In genomic region chr14:33588951-33589350, GRCm38 (mm10) we compare ENCODE assay signal across 9 mouse cellular contexts. TPM values are rescaled to one million over a fixed set of nuclear protein-coding genes. Genes with fewer than 3 reads are reported as not detected.
DNase-seq lines count a peak whose midpoint lies in the region; ATAC-seq and TF ChIP-seq lines count a peak whose summit lies in the region.
"Had no signal": no experiment of that assay in that cellular context is flagged by ENCODE, and none has a peak within 500 bp of the region (broad histone marks: within the 10 kb centered on the region; RNA-seq: fewer than 3 reads in every experiment).

Gene Ptpn20 (plus strand): TSS chr14:33589207.

- DNase-seq in forebrain, embryonic 11.5 days (ENCODE audit: low spot score), result peak; percentile 49
- peak; percentile 10 for DNase-seq in lung, embryonic 14.5 days
- DNase-seq in lung, adult 18-20 months, result no peak
- DNase-seq in embryo, embryonic 10 days (ENCODE audit: low spot score), result peak; percentile 27
- DNase-seq in splenic B cell, adult 2 months (ENCODE audit: low read depth, low spot score), result peak; percentile 1
- DNase-seq in frontal cortex, adult 2 months (ENCODE audit: extremely low spot score in 1 of 2, low spot score in 1 of 2), result no peak
- no peak for DNase-seq in cerebellum, adult 11 months

- H3K27me3 ChIP-seq in forebrain, embryonic 11.5 days (ENCODE audit: control insufficient read depth, insufficient read depth, low read length), result no peaks in the 10 kb centered on the region
- H3K27me3 ChIP-seq in forebrain, embryonic 16.5 days (replicated peaks; ENCODE audit: control insufficient read depth, insufficient read depth, low read length), result no peaks in the 10 kb centered on the region
- H3K27me3 ChIP-seq in lung, embryonic 14.5 days (ENCODE audit: insufficient read depth, low read length), result no peaks in the 10 kb centered on the region
- no peaks in the 10 kb centered on the region for H3K27me3 ChIP-seq in splenic B cell, adult 2 months (ENCODE audit: control insufficient read depth, insufficient read depth, low read length, poor library complexity, severe bottlenecking)
- H3K27me3 ChIP-seq: neural tube, embryonic 15.5 days had no signal

- no peak within 1 kb of the TSS for H3K4me3 ChIP-seq in forebrain, embryonic 11.5 days (ENCODE audit: low read depth, low read length)
- no peak within 1 kb of the TSS for H3K4me3 ChIP-seq in forebrain, embryonic 16.5 days (replicated peaks; ENCODE audit: low read length)
- no peak within 1 kb of the TSS for H3K4me3 ChIP-seq in lung, embryonic 14.5 days (ENCODE audit: low read depth, low read length)
- H3K4me3 ChIP-seq: neural tube, embryonic 15.5 days had no signal

- no peak within 1 kb of the TSS for H3K27ac ChIP-seq in forebrain, embryonic 11.5 days (ENCODE audit: low read depth, low read length)
- no peak within 1 kb of the TSS for H3K27ac ChIP-seq in forebrain, embryonic 16.5 days (ENCODE audit: low read length)
- H3K27ac ChIP-seq in lung, embryonic 14.5 days (ENCODE audit: low read depth), result no peak within 1 kb of the TSS
- H3K27ac ChIP-seq: neural tube, embryonic 15.5 days had no signal

- no peaks in the 10 kb centered on the region for H3K9me3 ChIP-seq in forebrain, embryonic 11.5 days (ENCODE audit: control insufficient read depth, low read length)
- no peaks in the 10 kb centered on the region for H3K9me3 ChIP-seq in forebrain, embryonic 16.5 days (ENCODE audit: control insufficient read depth, low read length)
- H3K9me3 ChIP-seq in lung, embryonic 14.5 days (ENCODE audit: low read depth, low read length), result no peaks in the 10 kb centered on the region
- H3K9me3 ChIP-seq: neural tube, embryonic 15.5 days had no signal

- H3K9ac ChIP-seq in forebrain, embryonic 11.5 days (ENCODE audit: low read length), result no peak within 1 kb of the TSS
- no peak within 1 kb of the TSS for H3K9ac ChIP-seq in forebrain, embryonic 16.5 days (replicated peaks; ENCODE audit: low read depth, low read length)
- no peak within 1 kb of the TSS for H3K9ac ChIP-seq in lung, embryonic 14.5 days
- H3K9ac ChIP-seq: neural tube, embryonic 15.5 days had no signal

- ATAC-seq in forebrain, embryonic 11.5 days (replicated peaks; ENCODE audit: low FRiP score), result no peak
- no peak for ATAC-seq in forebrain, embryonic 16.5 days
- no peak for ATAC-seq in lung, embryonic 14.5 days (ENCODE audit: insufficient read depth)

- 63% methylated on average over 14 of the region's 14 CpGs for WGBS in forebrain, embryonic 11.5 days
- WGBS in forebrain, embryonic 16.5 days, result 65% methylated on average over 14 of the region's 14 CpGs
- 56% methylated on average over 14 of the region's 14 CpGs for WGBS in lung, embryonic 14.5 days

- peak; percentile 59 for TF ChIP-seq CTCF in lung, embryonic 14.5 days (IDR thresholded peaks at IDR 0.05; ENCODE audit: low read depth)

- H3K36me3 ChIP-seq in forebrain, embryonic 11.5 days (ENCODE audit: control insufficient read depth, insufficient read depth, low read length), result no peaks in the 10 kb centered on the region
- no peaks in the 10 kb centered on the region for H3K36me3 ChIP-seq in forebrain, embryonic 16.5 days (ENCODE audit: control insufficient read depth, insufficient read depth)
- H3K36me3 ChIP-seq in lung, embryonic 14.5 days (ENCODE audit: insufficient read depth), result no peaks in the 10 kb centered on the region
- no peaks in the 10 kb centered on the region for H3K36me3 ChIP-seq in splenic B cell, adult 2 months (ENCODE audit: control insufficient read depth, insufficient read depth, low read length, poor library complexity, severe bottlenecking)
- H3K36me3 ChIP-seq: neural tube, embryonic 15.5 days had no signal

- no peaks in the 10 kb centered on the region for H3K4me1 ChIP-seq in forebrain, embryonic 11.5 days (replicated peaks; ENCODE audit: control insufficient read depth, insufficient read depth, low read length)
- no peaks in the 10 kb centered on the region for H3K4me1 ChIP-seq in forebrain, embryonic 16.5 days (replicated peaks; ENCODE audit: control insufficient read depth, insufficient read depth, low read length)
- no peaks in the 10 kb centered on the region for H3K4me1 ChIP-seq in lung, embryonic 14.5 days (ENCODE audit: insufficient read depth)
- H3K4me1 ChIP-seq: neural tube, embryonic 15.5 days had no signal

- H3K4me2 ChIP-seq in forebrain, embryonic 11.5 days (ENCODE audit: low read depth, low read length, severe bottlenecking), result no peak within 1 kb of the TSS
- H3K4me2 ChIP-seq in forebrain, embryonic 16.5 days (ENCODE audit: low read length), result no peak within 1 kb of the TSS
- no peak within 1 kb of the TSS for H3K4me2 ChIP-seq in lung, embryonic 14.5 days
- H3K4me2 ChIP-seq: neural tube, embryonic 15.5 days had no signal

RNA-seq across cellular contexts. Expression of gene Ptpn20, which starts in this region (rescaled TPM):
- 0.19 TPM in 1 of 2 replicates, not detected in the other for polyA plus RNA-seq in forebrain, embryonic 11.5 days (2014; fragmentation: Nextera tagmentation; extraction: Ambion mirVana)
- polyA plus RNA-seq in forebrain, embryonic 16.5 days (2015; fragmentation: Nextera tagmentation; extraction: Ambion mirVana), result 0.10 and 0.13 TPM in 2 replicates
- polyA plus RNA-seq in lung, embryonic 14.5 days (2014; fragmentation: Nextera tagmentation; extraction: Ambion mirVana), result 0.09 and 0.28 TPM in 2 replicates
- polyA plus RNA-seq in frontal cortex, adult 2 months (2012; rRNA removed), result 0.48 and 0.68 TPM in 2 replicates

Comparison
In these comparisons a context has a peak if more than half of its experiments do, and no peak if none do; other contexts are left out.
1. Peak in DNase-seq in forebrain, embryonic 11.5 days; RNA of the gene not detected or under 1 TPM.
2. Peak in DNase-seq in lung, embryonic 14.5 days; RNA of the gene not detected or under 1 TPM.
3. DNase-seq: peak in embryo, embryonic 10 days (single experiment) and splenic B cell, adult 2 months (single experiment); none in lung, adult 18-20 months (0 of 2), frontal cortex, adult 2 months (0 of 2) and cerebellum, adult 11 months (single experiment).